9 mouse cellular contexts compared by ENCODE assay signal in the genomic region with DNA sequence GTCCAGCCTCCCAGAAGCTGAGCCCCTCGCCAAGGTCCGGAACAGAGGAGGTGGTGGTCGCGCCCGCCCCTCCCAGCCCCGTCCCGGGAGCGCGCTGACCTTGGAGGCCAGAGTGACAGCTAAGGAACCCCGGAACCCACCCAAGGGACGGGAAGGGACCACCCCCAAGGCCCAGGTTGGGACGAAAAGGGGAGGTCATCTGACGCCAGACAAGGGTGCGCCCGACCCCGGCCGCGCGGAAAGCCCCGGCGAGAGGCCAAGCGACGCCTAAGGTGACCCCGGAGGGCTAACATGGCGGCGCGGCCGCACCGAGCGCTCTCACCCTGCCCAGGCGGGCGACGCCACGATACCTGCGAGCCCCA. TPM values are rescaled to one million over a fixed set of nuclear protein-coding genes. Genes with fewer than 3 reads are reported as not detected.
A peak's percentile ranks its signal among the peaks of the same experiment; 100 is the strongest.
DNase-seq lines count a peak whose midpoint lies in the region; ATAC-seq and TF ChIP-seq lines count a peak whose summit lies in the region.
"Had no signal": no experiment of that assay in that cellular context is flagged by ENCODE, and none has a peak within 500 bp of the region (broad histone marks: within the 10 kb centered on the region; RNA-seq: fewer than 3 reads in every experiment).

No protein-coding gene starts in this region.

- peak; percentile 4; the same call in 1 of the 2 replicates for ATAC-seq in heart, embryonic 16.5 days (replicated peaks; ENCODE audit: extremely low read depth, insufficient read depth, low FRiP score)

- H3K9ac ChIP-seq in heart, embryonic 16.5 days (ENCODE audit: low read length): peak overlapping the region; percentile 89
- peak overlapping the region; percentile 81 for H3K9ac ChIP-seq in MEL (ENCODE audit: control insufficient read depth, low read depth, low read length, poor library complexity, severe bottlenecking)

- no peaks in the 10 kb centered on the region for H3K27me3 ChIP-seq in heart, embryonic 16.5 days (ENCODE audit: control insufficient read depth, insufficient read depth, low read length)
- no peaks in the 10 kb centered on the region for H3K27me3 ChIP-seq in MEL (ENCODE audit: control insufficient read depth in 1 of 2, insufficient read depth in 2 of 2, low read length in 2 of 2)
- H3K27me3 ChIP-seq in hindbrain, embryonic 10.5 days (ENCODE audit: insufficient read depth, poor library complexity, severe bottlenecking): no peaks in the 10 kb centered on the region
- H3K27me3 ChIP-seq in midbrain, embryonic 10.5 days (ENCODE audit: low read depth, poor library complexity, severe bottlenecking): no peaks in the 10 kb centered on the region

- H3K4me3 ChIP-seq in heart, embryonic 16.5 days (ENCODE audit: low read length): peak overlapping the region; percentile 86
- H3K4me3 ChIP-seq in MEL (ENCODE audit: control insufficient read depth in 1 of 2, insufficient read depth in 1 of 2, low read depth in 2 of 2, low read length in 2 of 2): peak overlapping the region; percentile 52 to 87
- peak overlapping the region; percentile 99 for H3K4me3 ChIP-seq in hindbrain, embryonic 10.5 days
- peak overlapping the region; percentile 81 for H3K4me3 ChIP-seq in midbrain, embryonic 10.5 days

- no peak for TF ChIP-seq EP300 in MEL (IDR thresholded peaks at IDR 0.05; ENCODE audit: low read depth in 1 of 2, low read length in 2 of 2)

- intact Hi-C loops in heart, postnatal 25 days (cut with DNase I): no loop called here

- TF ChIP-seq RAD21 in MEL (IDR thresholded peaks at IDR 0.05; ENCODE audit: low read depth, low read length): no peak

- H3K4me1 ChIP-seq in heart, embryonic 16.5 days (ENCODE audit: control insufficient read depth, insufficient read depth, low read length): peaks cover 23% of the 10 kb centered on the region
- H3K4me1 ChIP-seq in MEL (ENCODE audit: control insufficient read depth in 1 of 2, insufficient read depth in 2 of 2, low read length in 2 of 2): peaks cover 0 to 19% of the 10 kb centered on the region in 2 experiments; a peak in 3 of 4 replicates
- H3K4me1 ChIP-seq in hindbrain, embryonic 10.5 days (replicated peaks): peaks cover 72% of the 10 kb centered on the region
- peaks cover 67% of the 10 kb centered on the region for H3K4me1 ChIP-seq in midbrain, embryonic 10.5 days

- TF ChIP-seq POLR2A in MEL (IDR thresholded peaks at IDR 0.05; ENCODE audit: control insufficient read depth in 1 of 2, insufficient read depth in 1 of 2, low read depth in 1 of 2, low read length in 2 of 2, poor library complexity in 1 of 2): no peak

- peaks cover 6% of the 10 kb centered on the region for H3K9me3 ChIP-seq in heart, embryonic 16.5 days (replicated peaks; ENCODE audit: control insufficient read depth, low read length)
- H3K9me3 ChIP-seq in MEL (replicated peaks; ENCODE audit: insufficient read depth, low read length): no peaks in the 10 kb centered on the region
- H3K9me3 ChIP-seq in hindbrain, embryonic 10.5 days: peaks cover 21% of the 10 kb centered on the region
- peaks cover 16% of the 10 kb centered on the region for H3K9me3 ChIP-seq in midbrain, embryonic 10.5 days (replicated peaks)

- no peak for TF ChIP-seq CTCF in MEL (IDR thresholded peaks at IDR 0.05 in 2 of 3, conservative IDR thresholded peaks at IDR 0.05 in 1 of 3; ENCODE audit: control insufficient read depth in 1 of 3, insufficient read depth in 1 of 3, low read depth in 2 of 3, low read length in 3 of 3, poor library complexity in 1 of 3, severe bottlenecking in 1 of 3)

- DNase-seq in heart, postnatal 25 days (ENCODE audit: low spot score): no peak
- no peak for DNase-seq in MEL (ENCODE audit: low read depth, low spot score)
- DNase-seq in hindbrain, embryonic 10.5 days (ENCODE audit: low spot score): no peak
- DNase-seq in midbrain, embryonic 10.5 days (ENCODE audit: low spot score): no peak
- DNase-seq in cerebellum, adult 9-10 months: no peak
- DNase-seq in frontal cortex, postnatal 14 days (ENCODE audit: low spot score in 2 of 2): no peak
- no peak for DNase-seq in gastrocnemius, postnatal 4 days (ENCODE audit: low spot score in 2 of 2)

- under 1% methylated on average over 31 of the region's 35 CpGs for WGBS in heart, embryonic 16.5 days
- under 1% methylated on average over 35 of the region's 35 CpGs for WGBS in hindbrain, embryonic 10.5 days
- under 1% methylated on average over 35 of the region's 35 CpGs for whole genome bisulfite sequencing in midbrain, embryonic 10.5 days

- H3K4me2 ChIP-seq in heart, embryonic 16.5 days (ENCODE audit: low read depth, low read length): peak overlapping the region; percentile 93

- H3K36me3 ChIP-seq in heart, embryonic 16.5 days (ENCODE audit: control insufficient read depth, insufficient read depth): peaks cover 14% of the 10 kb centered on the region
- H3K36me3 ChIP-seq in MEL (ENCODE audit: control insufficient read depth in 1 of 2, insufficient read depth in 2 of 2, low read length in 2 of 2): peaks cover 0 to 17% of the 10 kb centered on the region in 2 experiments; a peak in 2 of 4 replicates
- H3K36me3 ChIP-seq in hindbrain, embryonic 10.5 days: peaks cover 35% of the 10 kb centered on the region
- H3K36me3 ChIP-seq in midbrain, embryonic 10.5 days: peaks cover 33% of the 10 kb centered on the region

- peaks cover 24% of the 10 kb centered on the region for H3K79me2 ChIP-seq in MEL (ENCODE audit: control insufficient read depth, insufficient read depth, low read length, poor library complexity)

- H3K27ac ChIP-seq in heart, embryonic 16.5 days (ENCODE audit: low read length): peak overlapping the region; percentile 88
- H3K27ac ChIP-seq in MEL (ENCODE audit: control insufficient read depth, low read depth, low read length): peak overlapping the region; percentile 15; the same call in 1 of the 2 replicates
- peak overlapping the region; percentile 99 for H3K27ac ChIP-seq in hindbrain, embryonic 10.5 days
- H3K27ac ChIP-seq in midbrain, embryonic 10.5 days (replicated peaks): peak overlapping the region; percentile 99

TF ChIP-seq in MEL, 35 proteins besides CTCF, POLR2A, EP300 and RAD21:
- no peak for TF ChIP-seq MYB (IDR thresholded peaks at IDR 0.05; ENCODE audit: low read depth, low read length)
- no peak for TF ChIP-seq MYC (IDR thresholded peaks at IDR 0.05; ENCODE audit: low read depth, low read length)
- 0 out of 2 replicates have a peak, but pooled peaks have one; percentile 10 for TF ChIP-seq NELFE (IDR thresholded peaks at IDR 0.05; ENCODE audit: low read depth, low read length)

RNA-seq across cellular contexts. Expression of a gene that starts 5.2 kb away (rescaled TPM):
- 45.4 and 46.7 TPM in 2 replicates for polyA plus RNA-seq in heart, embryonic 16.5 days (2015; fragmentation: Nextera tagmentation; extraction: Ambion mirVana)
- total RNA-seq in heart, postnatal 25 days (2021): 10 to 100 TPM; 51.8 to 54.9 TPM
- 10.5 and 11.6 TPM in 2 replicates for total RNA-seq in MEL (2012; rRNA removed)
- polyA plus RNA-seq in MEL (2012; ENCODE audit: insufficient read depth in 1 of 2, insufficient read length in 2 of 2, low read depth in 1 of 2, low replicate concordance in 2 of 2, missing spikeins in 1 of 2): 10 to 100 TPM in 1 of 2 experiments, not detected in 1; 19.1 TPM
- 78.4 and 100.0 TPM in 2 replicates for polyA plus RNA-seq in hindbrain, embryonic 10.5 days (2016; fragmentation: Nextera tagmentation; extraction: Ambion mirVana)
- polyA plus RNA-seq in midbrain, embryonic 10.5 days (2016; fragmentation: Nextera tagmentation; extraction: Ambion mirVana): 76.4 and 103 TPM in 2 replicates
- total RNA-seq in gastrocnemius, postnatal 4 days (2021): 10 to 100 TPM; 41.0 to 43.3 TPM

RNA-seq across cellular contexts. Expression of a gene that starts 6.0 kb away (rescaled TPM):
- 41.5 and 80.2 TPM in 2 replicates for polyA plus RNA-seq in heart, embryonic 16.5 days (2015; fragmentation: Nextera tagmentation; extraction: Ambion mirVana)
- total RNA-seq in heart, postnatal 25 days (2021): 1 to 10 TPM in 1 of 2 experiments, under 1 TPM in 1; 0.29 to 1.4 TPM
- total RNA-seq in MEL (2012; rRNA removed): 0.49 and 0.92 TPM in 2 replicates
- 1 to 10 TPM in 1 of 2 experiments, not detected in 1; 1.5 TPM for polyA plus RNA-seq in MEL (2012; ENCODE audit: insufficient read depth in 1 of 2, insufficient read length in 2 of 2, low read depth in 1 of 2, low replicate concordance in 2 of 2, missing spikeins in 1 of 2)
- 1,503 and 2,739 TPM in 2 replicates for polyA plus RNA-seq in hindbrain, embryonic 10.5 days (2016; fragmentation: Nextera tagmentation; extraction: Ambion mirVana)
- 1,354 and 2,071 TPM in 2 replicates for polyA plus RNA-seq in midbrain, embryonic 10.5 days (2016; fragmentation: Nextera tagmentation; extraction: Ambion mirVana)
- total RNA-seq in gastrocnemius, postnatal 4 days (2021): 10 to 100 TPM; 20.2 to 41.1 TPM
- total RNA-seq: neutrophil, adult 5-6 weeks had no signal

Comparison
In these comparisons a context has a peak if more than half of its experiments do, and no peak if none do; other contexts are left out.
1. H3K27ac ChIP-seq: peak in every context shown above with its lines; median percentile 99 in hindbrain, embryonic 10.5 days; 99 in midbrain, embryonic 10.5 days; 88 in heart, embryonic 16.5 days; 15 in MEL.
2. RNA of a gene that starts 6.0 kb away (polyA plus RNA-seq): 1,503 to 2,739 TPM in hindbrain, embryonic 10.5 days and 1,354 to 2,071 TPM in midbrain, embryonic 10.5 days; 41.5 to 80.2 TPM in heart, embryonic 16.5 days and 1.5 TPM in MEL; every median in the first group is over 10 times any median in the second.
3. Peak in every context shown above with its lines, with median percentiles within 50 percentile points of each other: H3K4me3 ChIP-seq.